Mouse (Mus musculus): ENCODE results near the gene Fam160a1.

The Fam160a1 gene

GRCm38 (mm10) chr3:85634389-85635125, 182.5 kb downstream of the Fam160a1 start:
- DNase-seq (ENCODE audit: low spot score in 2 of 2), result no peak

- no peak for DNase-seq (ENCODE audit: low spot score in 2 of 2)
These were observed 183.4 kb downstream of the Fam160a1 start for GRCm38 (mm10) chr3:85633733-85634132.

GRCm38 (mm10) chr3:85629895-85630510, 187.1 kb downstream of the Fam160a1 start:
- DNase-seq (ENCODE audit: low spot score in 2 of 2), result no peak

GRCm38 (mm10) chr3:85619751-85620150, 197.3 kb downstream of the Fam160a1 start:
- no peak for DNase-seq (ENCODE audit: low spot score in 2 of 2)

- no peak for DNase-seq (ENCODE audit: low spot score in 2 of 2)
These were observed 197.7 kb downstream of the Fam160a1 start for GRCm38 (mm10) chr3:85619345-85619744.

GRCm38 (mm10) chr3:85618885-85619284, 198.2 kb downstream of the Fam160a1 start:
- no peak for DNase-seq (ENCODE audit: low spot score in 2 of 2)

- DNase-seq (ENCODE audit: low spot score in 2 of 2), result no peak
These were observed 200.7 kb downstream of the Fam160a1 start for GRCm38 (mm10) chr3:85616389-85616788.
